Mouse (Mus musculus) kidney, embryonic 15.5 days (tissue): ENCODE measurements around the gene Exoc3l2. TPM values are rescaled to one million over a fixed set of nuclear protein-coding genes. Genes with fewer than 3 reads are reported as not detected.

ENCODE experiments used
- ATAC-seq: fragments of 200-750 bp; cut with Nextera tagmentation; replicated peaks from 2 replicates; pipeline ENCODE4 v1.8.0; 2017; ENCODE audit warnings: moderate TSS enrichment; ENCODE audit not compliant: low FRiP score
- H3K27ac ChIP-seq: fragments of 300-500 bp; sonication (generic); 2 replicates; pipeline ENCODE4 v1.5.1; 2015; ENCODE audit warnings: mild to moderate bottlenecking, inconsistent platforms
- H3K27me3 ChIP-seq: fragments of 300-500 bp; sonication (generic); 2 replicates; pipeline ENCODE4 v1.6.1; 2015; ENCODE audit warnings: inconsistent platforms
- H3K36me3 ChIP-seq: fragments of 300-500 bp; sonication (generic); 2 replicates; pipeline ENCODE4 v1.6.1; 2015; ENCODE audit warnings: inconsistent platforms
- H3K4me1 ChIP-seq: fragments of 300-500 bp; sonication (generic); 2 replicates; pipeline ENCODE4 v1.6.1; 2015; ENCODE audit warnings: inconsistent platforms
- H3K4me2 ChIP-seq: fragments of 300-500 bp; sonication (generic); 2 replicates; pipeline ENCODE4 v1.6.1; 2015; ENCODE audit warnings: moderate library complexity, mild to moderate bottlenecking, inconsistent platforms
- H3K4me3 ChIP-seq: fragments of 300-500 bp; sonication (generic); replicated peaks from 2 replicates; pipeline ENCODE4 v1.5.1; 2015; ENCODE audit warnings: mild to moderate bottlenecking, inconsistent platforms
- H3K9ac ChIP-seq: fragments of 300-500 bp; sonication (generic); 2 replicates; pipeline ENCODE4 v1.6.1; 2015; ENCODE audit warnings: mild to moderate bottlenecking, inconsistent platforms
- H3K9me3 ChIP-seq: fragments of 300-500 bp; sonication (generic); replicated peaks from 2 replicates; pipeline ENCODE4 v1.6.1; 2016; ENCODE audit warnings: inconsistent platforms
- WGBS: fragments of 180-500 bp; shearing (Covaris S2); methylation state at CpG from one replicate; pipeline ENCODE4 v1.1.7; 2015; ENCODE audit warnings: mixed read lengths; 5-methylcytosine and 5-hydroxymethylcytosine counted together
- polyA plus RNA-seq: library from polyadenylated mRNA; unstranded; fragments of >200 nt; fragmentation: Nextera tagmentation; extraction: Ambion mirVana; gene quantifications from 2 replicates; pipeline ENCODE4 v1.2.1, GENCODE M21; 2015

Gene Exoc3l2
- polyA plus RNA-seq, 1 experiment from 2014 or later, result 3.0 TPM

DNA sequence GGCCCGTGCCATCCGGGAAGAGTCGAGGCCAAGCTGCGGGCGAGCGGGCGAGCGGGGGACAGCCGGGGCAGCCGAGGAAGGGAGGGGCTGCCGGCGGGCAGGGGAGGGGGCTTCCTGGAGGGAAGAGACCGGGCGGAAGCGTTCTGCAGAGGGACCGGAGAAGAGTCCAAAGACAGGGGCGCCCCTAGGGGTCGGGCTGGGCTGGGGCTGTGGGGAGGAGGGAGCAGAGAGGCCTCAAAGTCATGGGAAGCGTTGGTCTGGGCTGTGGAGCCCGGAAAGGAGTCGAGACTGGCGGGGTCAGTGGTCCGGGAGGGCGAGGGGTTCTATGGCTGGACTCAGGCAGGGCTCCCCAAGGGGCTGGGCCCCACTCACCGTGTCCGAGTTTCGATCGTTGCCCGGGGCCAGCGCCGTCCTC, 5.1 kb upstream of the Exoc3l2 start:
- under 1% methylated on average over 30 of the region's 31 CpGs for WGBS
- H3K9me3 ChIP-seq, result no peaks in the 10 kb centered on the region
- H3K36me3 ChIP-seq, result no peaks in the 10 kb centered on the region; the same call in 1 of the 2 replicates
- H3K9ac ChIP-seq, result peak overlapping the region; percentile 95
- H3K27ac ChIP-seq, result peak overlapping the region; percentile 83
- H3K4me1 ChIP-seq, result peaks cover 29% of the 10 kb centered on the region
- H3K4me2 ChIP-seq, result peak overlapping the region; percentile 94
- no peaks in the 10 kb centered on the region for H3K27me3 ChIP-seq
- H3K4me3 ChIP-seq, result peak overlapping the region; percentile 84
- ATAC-seq, result peak; percentile 83

DNA sequence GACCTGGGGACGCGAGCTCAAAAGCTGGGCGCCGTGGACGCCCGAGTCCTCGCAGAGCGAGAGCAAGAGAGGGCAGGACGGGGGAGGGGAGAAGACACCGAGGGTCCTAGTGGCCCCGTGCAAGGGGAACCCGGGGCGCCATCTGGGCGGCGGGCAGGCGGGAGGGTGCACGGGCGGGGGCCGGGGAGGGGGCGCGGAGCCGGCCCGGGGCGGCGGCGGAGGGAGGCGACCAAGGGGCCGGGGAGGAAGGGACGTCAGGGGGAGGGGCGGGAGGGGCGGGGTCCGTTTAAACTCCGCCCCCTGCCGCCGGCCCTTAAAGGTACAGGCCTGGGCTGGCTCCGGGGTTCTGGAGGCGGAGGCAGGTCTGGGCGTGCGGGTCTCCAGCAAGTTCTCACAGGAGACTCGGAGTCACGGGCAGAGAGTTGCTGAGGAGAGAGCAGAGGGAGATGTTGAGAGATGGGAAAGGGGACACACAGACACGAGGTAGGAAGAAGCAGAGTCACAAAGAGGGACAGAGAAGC, 4.5 kb upstream of the Exoc3l2 start, which contains the start of gene Mark4:
Gene Mark4, minus strand, starts transcription at position 231 of the 521 bp plus-strand sequence.
- Histone ChIP-seq H3K36me3 (no peaks in the 10 kb centered on the region; the same call in 1 of the 2 replicates), H3K4me3 (peak within 1 kb of the TSS; percentile 84), H3K9me3 (no peaks in the 10 kb centered on the region), H3K27ac (peak within 1 kb of the TSS; percentile 83), H3K4me2 (peak within 1 kb of the TSS; percentile 94), H3K27me3 (no peaks in the 10 kb centered on the region), H3K4me1 (peaks cover 29% of the 10 kb centered on the region), H3K9ac (peak within 1 kb of the TSS; percentile 95)
- WGBS, result 1% methylated on average over 32 of the region's 42 CpGs
- peak; percentile 88 for ATAC-seq

DNA sequence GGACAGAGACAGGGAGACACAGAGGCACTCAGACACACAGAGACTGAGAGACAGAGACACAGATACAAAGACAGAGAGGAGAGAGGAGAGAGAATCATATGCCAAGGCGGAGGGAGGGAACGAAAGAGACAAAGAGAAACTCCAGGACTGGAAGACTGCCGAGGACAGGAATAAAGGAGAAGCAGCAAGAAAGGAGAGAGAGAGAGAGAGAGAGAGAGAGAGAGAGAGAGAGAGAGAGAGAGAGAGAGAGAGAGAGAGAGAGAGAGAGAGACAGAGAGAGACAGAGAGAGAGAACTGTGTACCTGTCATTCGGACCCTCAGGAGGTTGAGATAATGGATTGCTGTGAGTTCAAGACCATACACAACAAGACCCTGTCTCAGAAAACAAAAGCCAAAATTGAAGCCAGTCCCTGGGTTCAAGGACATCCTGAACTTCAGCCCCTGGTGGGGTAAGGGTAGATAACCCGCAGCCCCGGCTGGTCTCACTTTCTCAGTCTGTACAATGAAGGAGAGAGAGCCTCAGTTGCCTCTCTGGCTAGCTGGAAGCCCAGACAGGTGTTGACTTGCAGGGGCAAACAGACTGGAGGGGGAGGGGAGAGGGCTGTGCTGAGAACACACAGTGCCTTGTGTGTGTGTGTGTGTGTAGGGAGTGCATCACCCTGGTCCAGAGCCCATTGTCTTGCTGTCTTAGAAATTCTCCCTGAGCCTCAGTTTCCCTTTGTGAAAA, 3.8 kb upstream of the Exoc3l2 start:
- no peaks in the 10 kb centered on the region for H3K9me3 ChIP-seq
- 19% methylated on average over 6 of the region's 6 CpGs for WGBS
- peak overlapping the region; percentile 94 for H3K4me2 ChIP-seq
- H3K9ac ChIP-seq, result peak overlapping the region; percentile 95
- H3K4me3 ChIP-seq, result peak overlapping the region; percentile 84
- ATAC-seq, result no peak
- peak overlapping the region; percentile 83 for H3K27ac ChIP-seq
- H3K36me3 ChIP-seq, result no peaks in the 10 kb centered on the region
- peaks cover 36% of the 10 kb centered on the region for H3K4me1 ChIP-seq
- no peaks in the 10 kb centered on the region for H3K27me3 ChIP-seq

DNA sequence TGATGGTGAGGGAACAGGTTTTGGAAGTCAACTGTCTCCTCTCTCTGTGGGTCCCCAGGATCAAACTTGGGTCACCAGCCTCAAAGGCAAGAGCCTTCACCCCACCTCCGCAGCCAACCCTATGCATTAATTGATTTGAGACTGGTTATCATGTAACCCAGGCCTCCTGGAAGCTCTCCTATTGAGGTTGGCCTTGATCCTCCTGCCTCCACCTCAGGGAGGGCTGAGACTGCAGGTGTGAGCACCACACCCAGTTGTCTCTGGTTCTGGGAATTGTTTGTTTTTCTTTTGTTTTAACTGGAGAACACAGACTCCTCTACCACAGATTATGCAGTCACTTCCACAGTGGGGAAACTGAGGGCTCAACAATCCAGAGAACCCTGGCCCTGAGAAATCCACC, 2.6 kb upstream of the Exoc3l2 start:
- Histone ChIP-seq H3K4me3 (no peak overlapping the region), H3K27me3 (0 out of 2 replicates have a peak, but pooled peaks cover 5% of the 10 kb centered on the region), H3K36me3 (no peaks in the 10 kb centered on the region), H3K4me2 (no peak overlapping the region), H3K9me3 (no peaks in the 10 kb centered on the region), H3K4me1 (peaks cover 43% of the 10 kb centered on the region), H3K9ac (no peak overlapping the region), H3K27ac (no peak overlapping the region)
- ATAC-seq, result no peak
- 83% methylated on average over 1 of the region's 1 CpGs for WGBS

DNA sequence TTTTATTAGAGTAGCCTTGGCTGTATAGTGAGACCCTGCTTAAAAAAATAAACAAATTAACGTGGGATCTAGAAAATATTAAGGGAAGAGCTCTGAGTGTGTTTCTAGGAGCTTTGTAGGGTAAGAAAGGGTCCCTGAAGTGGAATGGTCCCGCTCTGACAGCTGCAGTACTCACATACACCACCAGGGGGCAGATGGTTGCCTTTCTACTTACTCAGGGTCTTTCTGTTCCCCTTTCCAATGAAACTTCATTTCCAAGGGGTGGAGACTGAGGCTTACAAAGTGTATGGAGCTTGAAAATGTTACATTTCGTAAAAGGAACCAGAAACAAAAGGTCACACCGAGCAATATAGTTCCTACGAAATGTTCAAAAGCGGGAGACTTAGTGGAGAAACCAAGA, 1.6 kb upstream of the Exoc3l2 start:
- Histone ChIP-seq H3K27ac (no peak overlapping the region), H3K9ac (no peak overlapping the region), H3K4me1 (peaks cover 36% of the 10 kb centered on the region), H3K4me2 (peak overlapping the region; percentile 35; the same call in 1 of the 2 replicates), H3K4me3 (no peak overlapping the region), H3K27me3 (peaks cover 10% of the 10 kb centered on the region; the same call in 1 of the 2 replicates), H3K36me3 (no peaks in the 10 kb centered on the region), H3K9me3 (no peaks in the 10 kb centered on the region)
- ATAC-seq, result no peak
- WGBS, result 8% methylated on average over 6 of the region's 6 CpGs

DNA sequence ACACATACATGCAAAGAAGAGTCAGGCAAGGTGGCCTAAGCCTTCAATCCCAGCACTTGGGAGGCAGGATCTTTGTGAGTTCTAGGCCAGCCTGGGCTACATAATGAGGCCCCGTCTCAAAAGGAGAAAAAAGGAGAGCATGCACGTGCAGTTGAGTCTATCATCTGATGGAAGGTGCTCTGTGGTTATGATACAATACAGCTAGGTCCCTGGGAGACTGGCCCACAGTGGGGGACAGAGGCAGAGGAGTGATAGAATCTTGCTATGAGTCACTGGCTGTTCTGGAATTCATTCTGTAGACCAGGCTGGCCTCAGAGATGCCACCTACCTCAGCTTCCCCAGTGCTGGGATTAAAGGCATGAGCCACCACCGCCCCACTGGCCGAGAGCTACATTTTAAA, 688 bp upstream of the Exoc3l2 start:
- Histone ChIP-seq H3K36me3 (no peaks in the 10 kb centered on the region), H3K27ac (no peak overlapping the region), H3K9me3 (no peaks in the 10 kb centered on the region), H3K9ac (no peak overlapping the region), H3K4me1 (peaks cover 26% of the 10 kb centered on the region), H3K4me3 (no peak overlapping the region), H3K27me3 (peaks cover 11% of the 10 kb centered on the region), H3K4me2 (0 out of 2 replicates have a peak overlapping the region, but pooled peaks have one; percentile 46)
- 49% methylated on average over 4 of the region's 4 CpGs for WGBS
- no peak for ATAC-seq

DNA sequence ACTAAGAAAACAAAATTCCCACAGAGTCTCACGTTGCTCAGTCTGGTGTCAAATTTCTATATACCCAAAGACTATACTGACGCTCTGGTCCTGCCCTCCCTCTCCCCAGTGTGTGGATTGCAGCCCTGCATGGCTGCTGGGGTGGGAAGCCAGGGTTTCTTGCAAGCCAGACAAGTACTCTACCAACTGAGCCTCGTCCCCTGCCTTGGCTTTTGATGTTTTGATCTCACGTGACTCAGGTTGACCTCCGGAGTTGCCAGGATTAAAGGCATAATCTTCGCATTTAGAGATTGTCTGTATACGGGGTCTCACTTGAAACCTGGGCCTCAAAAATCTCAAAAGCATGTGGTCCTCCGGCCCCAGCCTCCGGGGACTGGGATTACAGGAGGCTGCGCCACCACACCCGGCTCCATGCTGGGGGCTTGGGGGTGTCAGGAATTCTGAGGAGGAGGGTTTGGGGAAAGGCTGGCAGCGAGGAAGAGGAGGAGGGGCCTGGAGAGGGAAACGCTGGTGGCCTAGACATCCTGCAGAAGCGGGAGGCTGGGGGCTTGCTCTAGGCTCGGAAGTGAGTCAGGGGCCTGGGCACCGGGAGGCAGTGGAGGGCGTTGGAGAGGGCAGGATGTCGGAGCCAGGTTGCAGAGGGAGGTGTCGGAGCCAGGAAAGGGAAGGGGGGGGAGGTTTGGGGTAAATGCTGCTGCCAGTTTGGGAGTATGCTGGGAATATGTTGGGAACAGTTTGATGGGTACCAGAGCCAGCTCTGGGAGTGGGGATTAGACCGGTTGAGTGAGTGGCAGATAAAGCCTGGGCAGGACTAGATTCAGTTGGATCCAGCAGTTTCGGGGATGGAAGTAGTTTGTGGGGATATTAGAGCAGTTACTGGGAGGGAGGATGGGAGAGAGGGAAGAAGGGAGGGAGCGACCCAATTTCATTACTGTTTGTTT, 1.5 kb downstream of the Exoc3l2 start:
- H3K36me3 ChIP-seq, result no peaks in the 10 kb centered on the region
- peaks cover 30% of the 10 kb centered on the region for H3K27me3 ChIP-seq
- peak overlapping the region; percentile 46 for H3K4me2 ChIP-seq
- peak overlapping the region; percentile 22 for H3K4me3 ChIP-seq
- peak overlapping the region; percentile 15 for H3K27ac ChIP-seq
- 9% methylated on average over 22 of the region's 22 CpGs for WGBS
- ATAC-seq, result no peak
- peaks cover 22% of the 10 kb centered on the region for H3K4me1 ChIP-seq
- peak overlapping the region; percentile 19; the same call in 1 of the 2 replicates for H3K9ac ChIP-seq
- no peaks in the 10 kb centered on the region for H3K9me3 ChIP-seq

DNA sequence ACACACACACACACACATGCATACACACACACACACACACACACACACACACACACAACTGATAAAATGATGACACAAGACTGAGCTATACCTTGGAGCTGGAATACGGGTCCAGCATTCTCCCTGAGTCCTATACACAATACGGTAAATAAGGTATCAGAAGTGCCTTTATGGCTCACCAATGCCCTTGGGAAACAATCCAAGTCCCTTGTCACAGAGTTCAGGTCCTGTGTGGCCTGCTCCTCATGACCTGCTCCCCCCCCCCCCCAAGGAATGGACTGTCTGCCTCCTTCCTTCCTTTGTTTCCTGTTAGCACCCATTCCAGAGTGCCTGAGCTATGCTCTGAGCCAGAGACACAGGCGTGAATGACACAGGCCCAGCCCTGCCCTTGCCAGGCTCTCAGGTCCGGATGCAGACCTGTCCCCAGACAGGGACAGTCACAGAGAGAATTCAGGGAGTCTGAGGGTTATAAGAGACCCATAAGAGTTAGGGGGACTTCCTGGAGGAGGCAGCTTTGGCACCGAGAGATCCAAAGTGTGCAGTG, 3.5 kb downstream of the Exoc3l2 start:
- H3K27me3 ChIP-seq, result peaks cover 48% of the 10 kb centered on the region
- WGBS, result 73% methylated on average over 5 of the region's 5 CpGs
- no peaks in the 10 kb centered on the region for H3K36me3 ChIP-seq
- peaks cover 28% of the 10 kb centered on the region for H3K4me1 ChIP-seq
- no peak for ATAC-seq
- no peaks in the 10 kb centered on the region for H3K9me3 ChIP-seq
- no peak overlapping the region for H3K9ac ChIP-seq
- H3K27ac ChIP-seq, result 0 out of 2 replicates have a peak overlapping the region, but pooled peaks have one; percentile 10
- no peak overlapping the region for H3K4me2 ChIP-seq
- H3K4me3 ChIP-seq, result no peak overlapping the region

DNA sequence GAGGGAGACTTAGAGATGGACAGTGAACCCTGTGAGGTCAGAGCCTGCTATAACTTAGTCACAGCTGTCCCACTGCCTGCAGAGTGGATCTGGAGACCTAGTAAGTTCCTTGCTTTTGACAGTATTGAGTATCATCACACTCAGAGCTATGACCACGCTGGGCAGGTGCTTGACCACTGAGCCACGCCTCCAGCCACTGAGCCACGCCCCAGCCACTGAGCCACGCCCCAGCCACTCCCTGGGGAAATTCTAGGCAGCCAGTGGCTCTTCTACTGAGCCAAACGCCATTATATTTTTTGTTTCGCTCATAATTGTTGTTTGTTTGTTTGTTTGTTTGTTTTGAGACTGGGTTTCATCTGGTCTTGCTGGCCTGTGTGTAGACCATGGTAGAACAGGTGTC, 4.5 kb downstream of the Exoc3l2 start:
- WGBS, result 34% methylated on average over 6 of the region's 6 CpGs
- no peak for ATAC-seq
- Histone ChIP-seq H3K4me3 (no peak overlapping the region), H3K4me2 (no peak overlapping the region), H3K27me3 (peaks cover 58% of the 10 kb centered on the region), H3K9ac (no peak overlapping the region), H3K4me1 (peaks cover 31% of the 10 kb centered on the region), H3K36me3 (no peaks in the 10 kb centered on the region), H3K9me3 (no peaks in the 10 kb centered on the region), H3K27ac (no peak overlapping the region)

DNA sequence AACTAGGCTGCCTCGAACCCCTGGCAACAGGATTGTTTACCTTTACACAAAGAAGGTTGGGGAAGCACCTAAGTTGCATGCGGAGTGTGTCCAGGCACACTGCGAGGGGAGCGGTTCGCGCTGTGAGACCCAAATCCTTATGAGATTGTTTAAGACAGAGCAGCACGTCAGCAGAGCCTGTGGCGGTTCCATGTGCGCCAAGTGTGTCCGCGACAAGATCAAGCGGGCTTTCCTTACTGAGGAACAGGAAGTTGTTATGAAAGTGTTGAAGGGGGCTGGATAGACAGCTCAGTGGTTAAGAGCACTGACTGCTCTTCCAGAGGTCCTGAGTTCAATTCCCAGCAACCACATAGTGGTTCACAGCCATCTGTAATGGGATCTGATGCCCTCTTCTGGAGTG, 5.1 kb downstream of the Exoc3l2 start:
- ATAC-seq, result no peak
- H3K9me3 ChIP-seq, result no peaks in the 10 kb centered on the region
- no peaks in the 10 kb centered on the region for H3K36me3 ChIP-seq
- no peak overlapping the region for H3K27ac ChIP-seq
- peaks cover 28% of the 10 kb centered on the region for H3K4me1 ChIP-seq
- 74% methylated on average over 12 of the region's 12 CpGs for WGBS
- no peak overlapping the region for H3K4me2 ChIP-seq
- no peak overlapping the region for H3K4me3 ChIP-seq
- no peak overlapping the region for H3K9ac ChIP-seq
- H3K27me3 ChIP-seq, result peaks cover 64% of the 10 kb centered on the region

DNA sequence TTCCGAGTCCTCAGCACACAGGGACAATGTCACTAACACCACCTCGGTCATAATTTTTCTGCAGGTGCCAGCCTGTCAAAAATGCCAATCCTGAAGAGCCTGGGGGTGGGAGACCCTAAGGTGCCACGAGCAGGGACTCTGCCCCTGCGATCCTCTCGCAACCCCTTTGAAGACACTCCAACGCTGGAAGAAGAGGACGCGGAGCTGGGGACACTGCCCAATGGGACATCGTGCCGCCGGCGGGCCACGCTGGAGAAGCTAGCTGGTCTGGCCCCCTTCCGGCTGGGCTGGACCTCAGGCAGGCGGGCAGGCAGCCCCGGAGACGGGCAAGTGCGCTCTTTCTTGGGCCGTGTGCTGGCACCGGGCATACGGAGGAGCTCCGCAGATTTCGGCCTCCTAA, 6.3 kb downstream of the Exoc3l2 start:
- no peak for ATAC-seq
- Histone ChIP-seq H3K27me3 (peaks cover 69% of the 10 kb centered on the region), H3K4me1 (peaks cover 30% of the 10 kb centered on the region), H3K36me3 (no peaks in the 10 kb centered on the region), H3K4me2 (no peak overlapping the region), H3K9ac (no peak overlapping the region), H3K4me3 (peak overlapping the region; percentile 9; the same call in 1 of the 2 replicates), H3K27ac (no peak overlapping the region), H3K9me3 (no peaks in the 10 kb centered on the region)
- 33% methylated on average over 23 of the region's 23 CpGs for WGBS
